Mouse (Mus musculus) B cell, adult 2 months (primary cell): ENCODE data around the gene Epb41.

Source experiments
- DNase-seq, 2 experiments: peaks; one replicate each; pipeline ENCODE4 v3.0.0; 2022

The Epb41 gene

DNA sequence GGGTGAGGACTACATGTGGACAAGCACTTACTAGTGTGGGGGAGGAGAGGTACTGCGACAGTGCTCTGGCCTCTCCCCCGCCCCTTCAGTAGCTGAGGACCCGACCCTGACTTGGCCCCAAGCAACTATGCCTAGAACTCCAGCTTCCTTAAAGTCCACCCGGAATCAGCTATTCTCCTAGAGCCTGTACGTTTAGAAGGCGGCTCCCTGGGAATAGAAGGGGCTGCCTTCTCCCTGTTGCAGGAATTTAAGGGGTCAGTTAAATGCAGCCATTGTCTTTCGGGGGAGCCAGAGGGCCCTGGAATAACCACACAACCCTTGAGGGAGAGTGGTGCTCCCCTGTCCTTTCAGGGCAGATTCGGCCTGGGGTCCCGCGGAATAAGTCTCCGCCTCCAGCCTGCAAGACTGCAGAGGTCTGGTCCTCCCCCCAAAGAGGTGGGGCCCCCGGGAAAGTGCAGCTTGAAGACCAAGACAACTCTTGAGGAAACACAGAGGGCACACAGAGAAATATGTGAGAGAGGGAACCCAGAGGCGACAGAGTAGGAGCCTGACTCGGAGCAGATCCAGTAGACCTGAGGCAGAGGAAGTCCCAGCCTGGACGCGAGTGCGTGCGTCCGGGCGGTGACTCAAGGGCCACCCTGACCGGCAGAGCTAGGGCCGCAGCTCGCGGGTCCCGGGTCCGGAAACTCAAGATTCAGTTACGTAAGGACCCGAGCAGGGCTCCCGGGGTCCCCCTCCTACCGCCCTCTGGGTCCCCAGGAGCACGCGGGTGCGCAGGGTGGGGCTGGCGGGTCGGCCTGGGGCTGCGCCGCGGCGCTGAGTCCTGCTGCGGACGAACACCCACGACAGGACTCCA is 816 bp downstream of the Epb41 start, which contains the start of gene Gm10300:
Gene Gm10300, plus strand, starts transcription at position 621 of the 856 bp plus-strand sequence.
- DNase-seq, result peak in 1 of 2 experiments; percentile 47

DNA sequence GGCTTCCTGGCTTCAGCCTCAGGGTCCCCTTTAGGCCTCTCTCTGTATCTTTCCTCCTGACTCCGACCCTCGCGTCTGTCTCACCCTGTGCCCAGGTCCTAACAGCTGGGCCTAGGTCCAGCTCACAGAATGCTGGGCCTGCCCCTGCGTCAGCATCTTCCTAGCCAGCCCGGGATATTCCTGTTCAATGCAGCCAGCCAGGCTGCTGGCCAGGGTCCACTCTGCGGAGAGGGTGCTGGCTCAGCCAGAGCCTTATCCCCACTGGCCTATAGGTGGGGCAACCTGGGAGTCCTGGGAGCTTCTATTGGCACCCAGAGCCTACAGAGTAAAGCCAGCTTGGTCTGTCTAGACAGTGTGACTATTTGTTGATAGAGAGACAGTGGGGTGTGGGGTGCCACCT is 2.2 kb downstream of the Epb41 start:
- no peak for DNase-seq

- DNase-seq, result no peak
Observed at GRCm38 (mm10) chr4:132072156-132072555, 3.0 kb downstream of the Epb41 start.

GRCm38 (mm10) chr4:132071674-132072073 is 3.4 kb downstream of the Epb41 start:
- no peak for DNase-seq

GRCm38 (mm10) chr4:132067938-132068235 is 7.2 kb downstream of the Epb41 start:
- no peak for DNase-seq

DNA sequence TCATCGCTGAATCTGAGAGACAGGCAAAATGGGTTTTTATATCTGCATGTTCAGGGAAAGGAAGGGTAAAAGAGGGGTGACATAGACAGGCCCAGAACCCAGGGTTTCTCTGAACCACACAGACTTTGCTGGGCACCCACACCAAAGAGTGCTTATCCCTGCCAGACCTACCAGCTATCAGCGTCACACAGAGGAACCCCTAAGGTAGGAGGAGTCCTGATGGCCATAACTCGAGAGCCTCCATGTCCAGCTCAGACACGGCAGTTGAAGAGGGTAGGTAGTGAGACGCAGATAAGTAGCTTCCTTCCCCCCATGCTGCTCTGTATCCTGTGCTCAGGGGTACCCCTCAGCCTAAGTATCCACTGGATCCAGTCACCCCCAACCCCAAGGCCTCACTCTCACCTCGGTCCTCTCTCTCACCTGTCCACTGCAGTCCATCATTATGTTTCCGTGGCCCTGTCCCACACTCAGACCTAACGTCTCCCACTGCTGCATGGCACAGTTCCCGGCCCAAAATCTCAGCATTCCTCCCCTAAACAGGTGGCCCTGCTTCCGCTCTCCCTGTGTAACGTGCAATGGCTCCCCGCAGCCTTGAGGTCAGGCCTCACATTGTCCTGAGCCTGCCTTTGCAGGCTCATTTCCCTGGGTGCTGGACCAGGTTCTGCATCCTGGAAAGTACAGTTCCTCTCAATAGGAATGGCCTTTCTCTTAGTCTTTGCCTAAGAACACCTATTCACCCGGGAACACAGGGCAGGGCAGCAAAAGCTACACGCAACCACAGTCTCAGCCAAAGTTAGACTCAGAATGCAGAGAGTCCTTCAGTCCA is 7.8 kb downstream of the Epb41 start:
- no peak for DNase-seq

DNA sequence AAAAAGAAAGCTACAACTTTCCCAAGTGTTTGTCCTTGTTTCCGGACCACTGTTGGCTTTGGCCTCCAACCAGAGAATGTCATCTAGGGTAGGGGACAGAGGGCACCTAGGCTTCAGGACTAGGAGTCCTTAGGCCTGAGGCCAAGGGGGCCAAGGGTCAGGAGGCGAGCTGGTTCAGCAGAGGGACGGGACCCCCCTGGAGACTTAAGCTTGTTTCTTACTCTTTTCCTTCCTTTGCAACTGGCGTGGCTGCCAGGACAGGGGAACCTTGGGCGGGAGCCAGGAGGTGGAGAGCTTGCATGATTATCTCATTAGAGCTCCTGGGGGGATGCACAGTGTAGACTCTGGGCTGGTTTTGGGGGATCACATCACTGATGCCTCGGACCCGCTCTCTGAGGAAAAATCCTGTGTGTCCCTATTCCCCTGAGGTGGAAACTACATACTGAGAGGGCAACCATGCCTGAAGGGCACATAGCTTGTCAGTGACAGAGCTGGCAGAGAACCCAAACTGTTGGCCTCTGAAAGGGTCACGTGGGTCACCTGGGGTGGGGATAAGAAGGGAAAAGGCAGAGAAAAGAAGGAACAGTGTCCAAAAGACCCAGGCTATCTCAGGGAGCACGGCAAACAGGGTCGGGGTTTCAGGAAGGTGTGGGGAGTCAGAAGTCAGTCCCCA is 8.9 kb downstream of the Epb41 start:
- no peak for DNase-seq

GRCm38 (mm10) chr4:132065578-132065977 is 9.5 kb downstream of the Epb41 start:
- DNase-seq, result no peak

DNA sequence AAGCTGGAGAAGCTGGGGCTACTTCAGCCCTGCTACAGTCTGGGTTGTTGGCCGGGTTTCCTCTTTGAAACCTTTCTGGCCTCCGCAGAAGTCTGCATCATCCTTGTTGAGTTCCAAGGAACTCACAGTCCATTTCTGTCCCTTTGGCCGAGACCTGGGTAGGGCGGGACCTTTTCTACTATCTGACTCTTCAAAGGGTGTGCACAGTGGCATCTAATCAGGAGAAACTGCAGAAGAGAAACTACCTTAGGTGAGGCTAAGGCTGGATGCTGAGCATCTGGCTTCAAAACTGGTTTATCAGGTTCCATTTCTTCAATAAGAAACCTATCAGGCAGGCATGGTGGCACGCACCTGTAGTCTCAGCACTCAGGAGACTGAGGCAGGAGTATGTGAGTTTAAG is 10.6 kb downstream of the Epb41 start:
- no peak for DNase-seq

DNA sequence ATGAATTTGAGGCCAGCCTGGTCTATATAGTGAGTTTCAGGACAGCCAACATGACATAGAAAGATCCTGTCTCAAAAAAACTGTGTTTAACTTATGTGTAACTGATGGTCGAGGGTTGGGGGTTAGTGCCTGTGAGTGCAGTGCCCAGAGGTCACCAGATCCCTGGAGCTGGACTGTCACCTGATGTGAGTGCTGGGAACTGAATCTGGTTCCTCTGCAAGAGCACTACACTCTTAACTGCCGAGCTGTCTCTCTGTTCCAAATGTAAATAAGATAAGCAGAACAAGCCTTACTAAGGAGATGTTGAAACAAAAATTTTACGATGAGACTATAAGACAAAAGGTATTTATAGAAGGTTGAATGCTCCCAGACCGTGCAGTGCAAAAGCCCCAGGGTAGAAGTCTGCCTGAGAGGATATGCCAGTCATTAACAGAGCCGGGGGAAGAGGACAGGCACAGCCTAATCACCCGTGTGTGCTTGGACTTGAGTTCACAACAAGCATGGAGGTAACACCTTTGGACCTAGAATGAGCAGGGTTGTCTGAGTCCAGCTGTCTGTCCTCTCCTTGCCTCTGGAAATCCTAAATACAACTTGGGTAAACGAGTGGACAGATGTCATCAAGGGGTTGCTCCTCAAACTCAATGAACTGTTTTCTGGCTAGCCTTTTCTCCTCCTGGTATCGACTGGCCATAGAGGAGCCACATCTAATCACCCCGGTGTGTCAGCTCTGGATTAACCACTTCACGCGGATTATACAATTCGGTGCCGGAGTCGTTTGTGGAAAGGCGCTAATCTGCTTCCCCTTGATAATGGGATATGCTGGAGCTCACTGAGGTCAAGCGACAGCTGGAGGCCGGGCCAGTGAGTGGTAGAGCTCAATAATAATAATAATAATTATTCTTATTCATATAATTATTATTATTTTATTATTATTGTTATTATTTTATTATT is 11.9 kb downstream of the Epb41 start:
- no peak for DNase-seq

DNA sequence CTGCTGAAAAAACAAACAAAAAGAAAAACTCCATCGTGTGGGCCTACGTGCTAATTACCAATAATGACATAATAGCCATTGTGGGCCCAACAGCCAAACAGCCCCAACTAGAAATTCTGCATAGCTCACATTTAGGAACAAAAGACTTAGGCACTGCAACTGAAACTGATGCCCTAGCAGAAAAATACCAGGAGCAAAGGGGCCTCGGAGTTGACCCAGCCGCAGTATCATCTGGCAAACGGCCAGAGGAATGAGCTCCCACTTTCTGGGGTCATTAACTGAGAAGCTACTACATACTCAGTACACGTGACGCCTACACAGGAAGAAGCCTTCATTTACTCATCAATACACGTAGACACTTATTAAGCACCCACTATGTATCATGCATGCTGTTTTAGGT is 12.8 kb downstream of the Epb41 start:
- no peak for DNase-seq

- no peak for DNase-seq
Observed at GRCm38 (mm10) chr4:132060040-132060832, 14.9 kb downstream of the Epb41 start.

DNA sequence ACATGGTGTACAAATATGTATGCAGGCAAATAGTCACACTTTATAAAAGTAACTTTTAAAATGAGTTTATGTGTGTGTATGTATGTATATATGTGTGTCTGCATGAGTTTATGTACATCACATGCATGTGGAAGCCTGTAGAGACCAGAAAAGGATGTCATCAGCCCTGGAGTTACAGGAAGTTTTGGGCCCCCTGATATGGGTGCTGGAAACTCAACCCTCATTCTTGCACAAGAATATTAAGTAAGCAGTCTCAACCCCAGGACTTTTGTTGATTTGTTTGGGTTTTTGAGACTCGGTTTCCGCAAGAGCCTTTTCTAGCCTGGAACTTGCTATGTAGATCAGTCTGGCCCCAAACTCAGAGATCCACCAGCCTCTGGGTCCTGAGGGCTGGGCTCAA is 15.6 kb downstream of the Epb41 start:
- DNase-seq, result no peak

GRCm38 (mm10) chr4:132057311-132057710 is 17.8 kb downstream of the Epb41 start:
- DNase-seq, result no peak

GRCm38 (mm10) chr4:132051321-132052275 is 23.5 kb downstream of the Epb41 start:
- no peak for DNase-seq

DNA sequence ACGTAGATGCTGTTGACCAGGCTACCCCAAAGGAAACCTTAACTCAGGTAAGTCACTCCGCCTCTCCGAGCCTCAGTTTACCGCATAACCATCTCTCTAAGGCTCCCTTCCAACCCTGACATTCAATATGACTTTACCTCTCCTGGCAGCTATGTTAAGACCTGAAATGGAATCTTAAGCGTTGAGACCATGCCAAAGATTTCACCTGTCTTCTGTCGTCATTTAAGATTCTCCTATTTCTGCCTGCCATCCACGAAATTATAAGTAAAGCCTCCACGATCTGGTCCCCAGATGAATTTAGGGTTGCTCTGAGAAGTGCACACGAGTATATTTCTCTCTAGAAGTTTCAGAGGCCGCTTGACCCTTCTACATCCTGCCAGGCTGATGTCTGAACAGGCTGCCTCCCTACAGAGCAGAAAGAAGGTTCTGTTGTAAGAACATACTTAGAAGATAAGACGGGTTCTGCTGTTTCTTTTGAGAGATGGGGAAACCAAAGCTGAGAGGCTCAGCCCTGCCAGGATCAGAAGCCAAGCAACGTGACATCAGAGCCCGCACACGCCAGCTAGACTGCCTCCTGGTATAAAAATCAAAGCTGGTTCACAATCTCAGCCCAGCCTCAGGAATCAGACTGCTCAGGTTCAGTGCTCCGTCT is 25.4 kb downstream of the Epb41 start:
- no peak for DNase-seq

DNA sequence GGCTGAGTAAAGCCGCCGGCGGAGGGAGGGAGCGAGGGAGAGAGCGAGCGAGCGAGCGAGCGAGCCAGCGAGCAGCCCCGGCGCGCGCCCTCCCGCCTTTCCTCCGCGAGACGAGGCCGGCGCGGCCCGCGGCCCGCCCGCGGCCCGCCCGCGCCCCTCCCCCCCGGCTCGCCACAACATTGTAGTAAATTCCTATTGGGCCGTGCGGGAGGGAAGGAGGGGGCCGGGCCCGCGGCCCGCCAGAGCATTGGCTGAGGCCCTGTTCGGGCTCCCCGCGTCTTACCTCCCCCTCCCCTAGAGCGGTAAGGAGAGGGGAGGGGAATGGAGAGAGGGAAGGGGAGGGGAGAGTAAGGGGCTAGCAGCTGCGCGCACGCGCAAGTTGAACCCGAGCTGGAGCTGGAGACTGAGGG is 26.1 kb downstream of the Epb41 start:
- DNase-seq, result peak; percentile 74 to 76

DNA sequence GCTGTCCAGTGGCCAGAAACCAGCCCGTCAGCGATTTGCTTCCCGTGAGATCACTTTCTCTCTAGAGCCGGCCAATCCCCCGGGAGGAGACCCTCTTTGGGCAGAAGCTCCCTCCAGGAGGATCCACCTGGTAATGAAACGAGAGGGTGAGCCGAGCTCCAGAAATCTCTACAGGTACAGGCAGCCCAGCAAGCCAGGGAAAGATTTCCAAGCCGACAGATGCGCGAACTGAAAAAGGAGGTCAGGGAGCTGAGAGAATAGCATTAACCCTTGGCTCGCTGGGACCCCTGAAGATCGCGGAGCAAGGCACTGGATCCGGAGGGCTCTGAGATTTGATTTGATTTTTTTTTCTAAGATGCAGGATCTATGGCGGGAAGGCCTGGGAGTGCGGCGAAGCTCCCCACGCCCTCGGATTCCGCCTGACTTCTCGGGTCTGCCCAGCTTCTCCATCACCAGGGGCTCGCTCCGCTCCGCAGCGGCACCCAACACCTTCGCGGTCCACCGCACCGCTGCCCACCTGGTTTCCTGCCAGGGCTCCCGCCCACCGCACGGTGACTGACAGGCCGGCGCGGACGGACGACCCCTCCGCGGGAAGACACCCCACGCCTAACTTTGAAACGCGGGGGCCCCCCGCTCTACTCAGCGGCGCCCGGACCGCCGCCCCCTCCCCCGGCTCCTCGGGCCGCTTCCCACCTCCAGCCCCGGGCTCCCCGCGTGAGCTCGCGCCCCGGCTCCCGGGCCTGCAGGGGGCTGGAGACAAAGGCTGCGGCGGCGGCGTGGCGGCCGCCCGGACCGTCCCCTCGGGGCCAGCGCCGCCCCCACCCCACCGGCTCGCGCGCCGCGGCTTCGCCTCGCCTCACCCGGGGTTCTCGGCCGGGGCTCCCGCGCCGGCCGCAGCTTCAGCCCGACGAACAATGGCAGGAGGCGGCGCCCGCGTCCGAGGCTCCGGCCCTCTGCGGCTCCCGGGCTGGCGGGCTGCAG is 26.8 kb downstream of the Epb41 start:
- DNase-seq, result peak; percentile 77 to 78
